Mouse (Mus musculus): ENCODE data around the gene Usp30. TPM values are rescaled to one million over a fixed set of nuclear protein-coding genes. Genes with fewer than 3 reads are reported as not detected.

Usp30 gene
- polyA plus RNA-seq, 1 experiment from 2014 or later: 18.9 TPM

DNA sequence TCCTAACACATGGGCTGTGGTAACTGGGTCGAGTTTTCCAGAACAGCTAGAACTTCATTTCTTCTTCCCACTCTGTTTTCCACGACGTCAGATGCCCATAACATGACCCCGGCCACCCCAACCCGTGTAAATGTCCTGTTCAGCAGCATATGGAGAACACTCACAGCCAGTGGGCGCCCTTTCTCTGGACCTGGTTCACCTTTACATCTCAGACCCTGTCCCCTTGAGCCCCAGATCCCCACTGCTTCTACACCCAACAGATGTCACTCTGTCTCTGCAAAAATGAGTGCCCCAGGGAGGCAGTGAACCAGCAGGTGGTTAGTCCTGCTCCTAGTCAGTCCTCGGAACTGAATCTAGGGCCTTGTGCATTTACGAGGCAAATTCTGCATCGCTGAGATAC, 2.7 kb downstream of the Usp30 start:
- WGBS: 74% methylated on average over 9 of the region's 9 CpGs
- no peak overlapping the region for H3K4me2 ChIP-seq
- H3K27me3 ChIP-seq (replicated peaks): no peaks in the 10 kb centered on the region
- 0 out of 2 replicates have a peak, but pooled peaks cover 3% of the 10 kb centered on the region for H3K4me1 ChIP-seq
- ATAC-seq (ENCODE audit: low FRiP score): no peak
- H3K4me3 ChIP-seq (replicated peaks): no peak overlapping the region
- no peak overlapping the region for H3K9ac ChIP-seq (replicated peaks)
- H3K36me3 ChIP-seq: peaks cover 10% of the 10 kb centered on the region
- no peak overlapping the region for H3K27ac ChIP-seq (replicated peaks)
- H3K9me3 ChIP-seq (replicated peaks): 0 out of 2 replicates have a peak, but pooled peaks cover 4% of the 10 kb centered on the region

DNA sequence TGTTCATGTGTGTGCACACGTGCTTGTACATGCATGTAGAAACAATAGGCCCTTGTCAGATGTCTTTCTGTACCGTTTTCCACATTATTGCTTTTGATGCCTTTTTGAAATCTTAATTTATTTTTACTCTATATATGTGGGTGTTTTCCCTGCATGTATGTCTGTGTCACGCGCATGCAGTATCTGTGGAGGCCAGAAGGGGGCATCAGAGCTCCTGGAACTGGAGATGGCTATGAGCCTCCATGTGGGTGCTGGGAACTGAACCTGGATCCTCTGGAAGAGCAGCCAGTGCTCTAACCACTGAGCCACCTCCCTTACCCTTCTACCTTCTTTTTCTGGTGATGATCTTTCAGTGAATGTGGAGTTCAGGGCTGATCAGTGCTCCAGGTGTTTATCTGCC, 5.6 kb downstream of the Usp30 start:
- H3K4me3 ChIP-seq (replicated peaks): no peak overlapping the region
- 92% methylated on average over 4 of the region's 4 CpGs for WGBS

DNA sequence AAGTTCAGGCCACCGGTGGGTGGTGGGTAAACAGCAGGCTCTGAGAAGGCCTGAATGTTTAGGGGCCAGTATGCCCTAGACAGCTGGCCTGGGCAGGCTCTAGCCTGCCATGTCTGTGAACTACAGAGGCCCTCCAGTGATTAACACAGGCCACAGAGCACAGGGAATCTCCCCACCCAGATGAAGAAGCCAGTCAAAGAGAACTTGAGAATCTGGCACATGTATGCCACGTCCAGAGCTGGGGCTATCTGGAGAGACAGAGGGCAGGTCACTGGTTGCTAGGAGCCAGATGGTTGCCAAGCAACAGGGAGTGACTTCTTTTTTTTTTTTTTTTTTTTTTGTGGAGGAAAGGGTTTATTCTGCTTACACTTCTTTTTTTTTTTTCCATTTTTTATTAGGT, 7.0 kb downstream of the Usp30 start:
- Histone ChIP-seq H3K9ac (replicated peaks) (no peak overlapping the region), H3K4me2 (no peak overlapping the region), H3K4me1 (peaks cover 5% of the 10 kb centered on the region; the same call in 1 of the 2 replicates), H3K4me3 (replicated peaks) (no peak overlapping the region), H3K27ac (replicated peaks) (no peak overlapping the region), H3K36me3 (no peaks in the 10 kb centered on the region; the same call in 1 of the 2 replicates), H3K27me3 (replicated peaks) (no peaks in the 10 kb centered on the region), H3K9me3 (replicated peaks) (0 out of 2 replicates have a peak, but pooled peaks cover 4% of the 10 kb centered on the region)
- WGBS: 53% methylated on average over 2 of the region's 2 CpGs
- ATAC-seq (ENCODE audit: low FRiP score): no peak

More for the DNA sequence above, 5.6 kb downstream of the Usp30 start:
- no peak overlapping the region for H3K9ac ChIP-seq (replicated peaks)
- H3K4me2 ChIP-seq: no peak overlapping the region
- no peak for ATAC-seq (ENCODE audit: low FRiP score)
- no peak overlapping the region for H3K27ac ChIP-seq (replicated peaks)
- 0 out of 2 replicates have a peak, but pooled peaks cover 4% of the 10 kb centered on the region for H3K9me3 ChIP-seq (replicated peaks)
- H3K27me3 ChIP-seq (replicated peaks): no peaks in the 10 kb centered on the region
- no peaks in the 10 kb centered on the region; the same call in 1 of the 2 replicates for H3K36me3 ChIP-seq
- H3K4me1 ChIP-seq: 0 out of 2 replicates have a peak, but pooled peaks cover 3% of the 10 kb centered on the region

DNA sequence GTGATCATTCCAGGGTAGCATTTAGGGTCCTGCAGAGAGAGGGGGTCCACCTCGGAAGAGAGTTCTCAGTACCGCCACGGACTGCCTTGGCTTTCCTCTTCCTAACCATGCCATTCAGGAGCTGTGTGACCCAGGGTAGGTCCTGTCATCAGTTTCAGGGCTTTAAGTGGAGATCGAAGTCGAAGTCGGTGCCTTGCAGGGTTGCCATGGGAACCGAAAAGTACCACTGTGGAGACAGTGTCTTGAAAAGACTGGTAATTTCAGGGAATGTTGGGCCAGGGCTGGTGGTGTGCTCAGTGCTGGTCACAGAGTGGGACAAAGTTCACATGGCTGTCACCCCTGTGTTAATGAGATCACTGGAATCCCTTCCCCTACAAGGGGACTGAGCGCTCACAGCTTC, 11.7 kb downstream of the Usp30 start:
- no peaks in the 10 kb centered on the region; the same call in 1 of the 2 replicates for H3K36me3 ChIP-seq
- peaks cover 5% of the 10 kb centered on the region; the same call in 1 of the 2 replicates for H3K4me1 ChIP-seq
- H3K9me3 ChIP-seq (replicated peaks): no peaks in the 10 kb centered on the region
- H3K27me3 ChIP-seq (replicated peaks): no peaks in the 10 kb centered on the region
- WGBS: 51% methylated on average over 8 of the region's 8 CpGs
- H3K4me3 ChIP-seq (replicated peaks): no peak overlapping the region
- no peak overlapping the region for H3K27ac ChIP-seq (replicated peaks)
- no peak overlapping the region for H3K4me2 ChIP-seq
- ATAC-seq (ENCODE audit: low FRiP score): no peak
- H3K9ac ChIP-seq (replicated peaks): no peak overlapping the region

DNA sequence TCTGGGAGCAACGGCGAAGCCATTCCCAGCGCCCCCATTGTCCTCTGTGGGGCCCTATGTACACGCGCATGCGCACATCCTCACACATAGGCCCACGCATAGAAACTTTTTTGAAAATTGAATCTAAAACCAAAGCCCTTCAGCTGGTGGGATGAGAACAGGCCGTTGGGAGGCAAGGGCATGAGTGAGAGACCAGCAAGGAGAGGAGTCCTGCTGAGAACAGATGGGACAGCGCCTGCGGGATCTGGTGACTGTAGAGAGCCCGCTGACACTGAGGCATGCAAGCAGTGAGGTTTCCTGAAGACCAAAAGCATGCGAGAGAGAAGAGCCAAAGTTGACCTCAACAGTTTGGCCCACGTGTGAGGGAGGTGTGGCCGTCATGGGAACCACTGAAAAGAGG, 20.2 kb downstream of the Usp30 start:
- Histone ChIP-seq H3K9ac (replicated peaks) (no peak overlapping the region), H3K4me2 (no peak overlapping the region), H3K4me1 (peaks cover 16% of the 10 kb centered on the region), H3K27me3 (replicated peaks) (no peaks in the 10 kb centered on the region), H3K27ac (replicated peaks) (no peak overlapping the region), H3K36me3 (no peaks in the 10 kb centered on the region), H3K9me3 (replicated peaks) (no peaks in the 10 kb centered on the region), H3K4me3 (replicated peaks) (no peak overlapping the region)
- no peak for ATAC-seq (ENCODE audit: low FRiP score)
- WGBS: 82% methylated on average over 14 of the region's 14 CpGs

DNA sequence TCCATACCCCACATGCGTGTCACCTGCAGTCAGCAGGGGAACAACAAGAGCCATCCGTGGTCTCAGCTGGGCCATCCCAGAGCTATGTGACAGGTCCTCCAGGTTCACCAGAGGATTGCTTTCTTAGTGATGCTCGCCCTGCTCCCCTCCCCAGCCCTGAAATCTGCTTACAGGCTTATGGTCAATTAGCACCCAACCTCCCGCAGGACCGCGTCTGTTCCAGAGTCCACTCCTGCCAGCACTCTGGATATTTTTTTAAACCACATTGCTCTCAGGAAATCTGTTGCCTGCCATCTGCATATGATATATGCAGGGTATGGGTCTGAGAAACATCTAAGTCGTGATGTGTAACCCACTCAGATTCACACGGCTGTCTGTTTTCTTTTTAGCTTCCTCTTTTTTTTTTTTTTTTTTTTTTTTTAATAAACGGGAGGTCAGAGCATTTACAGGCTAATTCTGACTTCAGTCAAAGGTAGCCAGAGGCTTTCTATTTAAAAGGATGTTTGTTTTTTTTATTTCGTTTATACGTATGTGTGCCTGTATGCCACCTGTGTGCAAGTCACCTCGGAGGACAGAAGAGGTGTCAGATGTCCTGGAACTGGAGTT, 22.7 kb downstream of the Usp30 start:
- Histone ChIP-seq H3K36me3 (no peaks in the 10 kb centered on the region), H3K4me3 (replicated peaks) (no peak overlapping the region), H3K9me3 (replicated peaks) (no peaks in the 10 kb centered on the region), H3K27ac (replicated peaks) (no peak overlapping the region), H3K27me3 (replicated peaks) (no peaks in the 10 kb centered on the region), H3K4me1 (peaks cover 21% of the 10 kb centered on the region), H3K9ac (replicated peaks) (no peak overlapping the region), H3K4me2 (no peak overlapping the region)
- WGBS: 77% methylated on average over 12 of the region's 12 CpGs
- ATAC-seq (ENCODE audit: low FRiP score): no peak

DNA sequence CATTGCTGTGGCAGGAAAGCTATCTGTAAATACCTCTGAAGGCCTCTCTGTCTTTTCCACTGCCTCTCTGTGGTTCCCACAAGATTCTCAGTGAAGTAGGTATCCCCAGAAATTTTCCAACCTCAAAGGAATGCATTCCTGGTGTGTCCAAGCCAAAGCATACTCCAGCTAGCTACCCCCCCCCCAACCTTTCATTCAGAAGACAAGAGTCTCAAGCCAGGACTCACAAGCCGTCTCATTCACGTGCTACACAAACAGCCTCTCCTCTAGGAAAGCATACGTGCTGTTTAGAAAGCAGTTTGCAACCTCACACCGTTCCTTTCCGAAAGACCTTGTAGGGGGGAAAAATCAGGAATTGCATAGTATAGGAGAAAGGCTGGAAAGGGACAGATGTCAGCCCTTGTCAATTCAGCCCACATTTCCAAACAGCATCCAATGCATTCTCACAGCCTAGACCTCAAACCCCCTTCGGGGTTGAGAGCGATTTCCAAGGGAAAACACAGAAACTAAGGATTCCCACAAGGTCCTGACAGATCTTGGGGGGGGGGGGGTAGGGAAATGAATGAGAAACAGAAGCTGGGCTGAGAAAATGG, 25.3 kb downstream of the Usp30 start:
- no peaks in the 10 kb centered on the region for H3K36me3 ChIP-seq
- peak; percentile 22; the same call in 1 of the 2 replicates for ATAC-seq (ENCODE audit: low FRiP score)

DNA sequence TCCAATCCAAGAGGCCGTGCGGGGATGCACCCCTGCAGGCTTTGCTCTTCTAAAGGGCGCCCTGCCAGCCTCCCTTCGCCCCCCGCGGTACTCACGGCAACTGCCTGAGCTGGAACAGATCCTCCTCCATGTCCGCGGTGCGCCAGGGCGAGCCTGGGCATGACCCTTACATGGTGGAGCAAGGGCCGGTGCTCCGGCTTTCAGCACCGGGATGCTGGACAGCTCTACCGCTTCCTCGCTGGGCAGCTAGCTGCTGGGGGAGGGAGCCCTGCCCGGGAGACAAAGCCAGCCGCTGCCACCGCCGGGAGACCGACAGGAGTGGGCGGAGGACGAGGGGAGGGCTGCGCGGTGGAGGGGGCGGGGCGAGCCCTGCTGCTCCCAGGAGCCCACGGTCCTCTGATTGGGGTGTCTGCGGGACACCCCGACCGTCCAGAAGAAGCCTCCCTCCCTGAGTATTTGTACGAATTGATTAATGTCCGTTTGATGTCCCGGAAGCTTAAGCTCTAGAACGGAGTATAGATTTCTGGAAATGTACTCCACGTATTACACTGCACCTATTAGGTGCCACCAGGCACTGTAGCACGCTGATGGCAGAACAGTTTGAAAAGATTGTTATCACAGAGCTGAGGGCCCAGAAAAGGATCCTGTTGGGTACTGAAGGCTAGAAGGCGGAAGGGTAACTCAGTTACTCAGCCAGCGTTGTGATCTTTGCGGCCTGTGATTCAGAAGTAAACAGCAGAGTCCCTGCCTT, 26.0 kb downstream of the Usp30 start, which contains the start of gene Svop:
Svop (minus strand) TSS at position 514 of the 751 bp plus-strand sequence.
- no peaks in the 10 kb centered on the region for H3K36me3 ChIP-seq
- no peaks in the 10 kb centered on the region; the same call in none of the 2 replicates for H3K27me3 ChIP-seq (replicated peaks)
- no peaks in the 10 kb centered on the region for H3K9me3 ChIP-seq (replicated peaks)
- peak within 1 kb of the TSS; percentile 72 for H3K4me3 ChIP-seq (replicated peaks)
- ATAC-seq (ENCODE audit: low FRiP score): peak; percentile 86
- peak within 1 kb of the TSS; percentile 61 for H3K4me2 ChIP-seq
- peak within 1 kb of the TSS; percentile 93 for H3K27ac ChIP-seq (replicated peaks)
- peaks cover 21% of the 10 kb centered on the region for H3K4me1 ChIP-seq
- WGBS: 2% methylated on average over 39 of the region's 40 CpGs
- H3K9ac ChIP-seq (replicated peaks): peak within 1 kb of the TSS; percentile 83

More for the DNA sequence above, 25.3 kb downstream of the Usp30 start:
- Histone ChIP-seq H3K4me2 (peak overlapping the region; percentile 61), H3K9ac (replicated peaks) (peak overlapping the region; percentile 83), H3K4me1 (peaks cover 21% of the 10 kb centered on the region), H3K4me3 (replicated peaks) (peak overlapping the region; percentile 72), H3K9me3 (replicated peaks) (no peaks in the 10 kb centered on the region), H3K27me3 (replicated peaks) (no peaks in the 10 kb centered on the region; the same call in none of the 2 replicates), H3K27ac (replicated peaks) (peak overlapping the region; percentile 93)
- WGBS: 8% methylated on average over 7 of the region's 7 CpGs

DNA sequence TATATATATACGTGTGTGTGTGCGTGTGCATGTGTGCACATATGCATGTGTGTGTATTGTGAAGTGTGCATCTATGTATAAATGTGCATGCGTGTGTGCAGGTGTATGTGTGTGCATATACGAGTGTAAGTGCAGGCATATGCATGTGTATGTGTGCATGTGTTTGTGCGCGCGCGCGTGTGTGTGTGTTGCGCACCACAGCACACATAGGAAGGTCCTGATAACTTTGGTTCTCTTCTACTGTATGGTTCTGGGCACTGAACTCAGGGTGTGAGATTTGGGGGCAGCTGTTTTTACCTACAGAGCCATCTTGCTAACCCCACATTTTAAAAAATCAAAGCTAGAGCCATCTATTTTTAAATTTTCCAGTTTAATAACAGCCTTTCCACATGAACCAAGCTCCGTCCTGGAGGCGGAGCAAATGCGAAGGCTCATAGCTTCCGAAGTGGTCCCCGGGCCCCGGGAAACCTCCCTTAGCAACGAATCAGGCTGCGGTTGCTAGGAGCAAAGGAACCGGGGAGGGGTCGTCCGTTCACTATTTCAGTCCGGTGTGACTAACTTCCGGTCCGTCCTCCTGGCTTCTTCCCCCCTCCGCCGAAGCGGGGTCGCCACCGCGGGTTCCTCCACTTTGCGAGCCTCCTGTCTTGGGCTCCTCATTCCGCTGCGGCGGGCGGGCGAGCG, 34.6 kb downstream of the Usp30 start:
- peak overlapping the region; percentile 97 for H3K4me2 ChIP-seq
- H3K27me3 ChIP-seq (replicated peaks): peaks cover 4% of the 10 kb centered on the region; the same call in 1 of the 2 replicates
- H3K4me3 ChIP-seq (replicated peaks): peak overlapping the region; percentile 61
- H3K9ac ChIP-seq (replicated peaks): peak overlapping the region; percentile 81
- H3K27ac ChIP-seq (replicated peaks): peak overlapping the region; percentile 83
- H3K4me1 ChIP-seq: peaks cover 32% of the 10 kb centered on the region
- H3K36me3 ChIP-seq: peaks cover 11% of the 10 kb centered on the region
- H3K9me3 ChIP-seq (replicated peaks): no peaks in the 10 kb centered on the region
- peak; percentile 90 for ATAC-seq (ENCODE audit: low FRiP score)
- WGBS: 7% methylated on average over 37 of the region's 37 CpGs

DNA sequence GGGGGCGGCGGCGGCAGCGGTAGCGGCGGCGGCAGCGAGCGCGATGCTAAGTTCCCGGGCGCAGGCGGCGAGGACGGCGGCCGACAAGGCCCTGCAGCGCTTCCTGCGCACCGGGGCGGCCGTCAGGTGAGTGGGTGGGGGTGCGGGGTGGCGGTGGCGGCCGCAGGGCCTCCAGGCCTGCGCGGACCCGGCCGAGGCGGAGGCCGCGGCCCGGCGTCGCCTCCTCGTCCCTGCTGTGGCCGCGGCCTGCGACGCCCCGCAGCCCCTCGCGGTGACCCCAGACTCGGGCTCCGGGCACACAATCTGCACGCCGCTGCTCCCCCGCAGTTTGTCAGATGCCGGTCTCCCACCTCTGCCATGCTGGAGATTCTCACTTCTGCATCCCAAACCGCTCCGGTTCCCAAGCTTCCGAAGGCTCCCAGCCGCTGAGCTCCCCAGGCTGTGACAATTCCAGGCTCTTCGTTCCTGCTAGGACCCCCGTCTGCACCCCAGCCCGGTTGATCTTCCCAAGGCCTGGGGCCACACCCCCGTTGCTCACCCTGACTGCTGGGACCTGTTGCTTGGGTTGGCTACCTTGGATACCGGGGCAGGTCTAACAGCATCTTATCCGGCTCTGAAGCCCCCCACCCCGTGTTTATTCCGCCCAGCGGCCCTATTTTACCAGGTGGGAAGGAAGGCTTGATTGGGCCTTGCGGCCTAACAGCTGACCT, 35.3 kb downstream of the Usp30 start:
- Histone ChIP-seq H3K27me3 (replicated peaks) (0 out of 2 replicates have a peak, but pooled peaks cover 4% of the 10 kb centered on the region), H3K36me3 (peaks cover 18% of the 10 kb centered on the region), H3K9ac (replicated peaks) (peak overlapping the region; percentile 81), H3K4me3 (replicated peaks) (peak overlapping the region; percentile 61), H3K4me1 (peaks cover 32% of the 10 kb centered on the region), H3K9me3 (replicated peaks) (no peaks in the 10 kb centered on the region), H3K27ac (replicated peaks) (peak overlapping the region; percentile 83), H3K4me2 (peak overlapping the region; percentile 97)
- peak; percentile 58 for ATAC-seq (ENCODE audit: low FRiP score)
- 3% methylated on average over 38 of the region's 64 CpGs for WGBS
